Mouse (Mus musculus): ENCODE results near the gene Tjap1. TPM values are rescaled to one million over a fixed set of nuclear protein-coding genes. Genes with fewer than 3 reads are reported as not detected.
A peak's percentile ranks its signal among the peaks of the same experiment; 100 is the strongest.

Tjap1 gene
- total and polyA plus RNA-seq, 3 experiments = 12.9 to 41.2 TPM; not detected in 1

- TF ChIP-seq ETS1 (IDR thresholded peaks at IDR 0.05; ENCODE audit: low read depth, low read length) = 0 out of 2 replicates have a peak, but pooled peaks have one; percentile 48
- TF ChIP-seq MEF2A (IDR thresholded peaks at IDR 0.05; ENCODE audit: extremely low read depth, insufficient replicate concordance, low read depth, low read length, poor library complexity, severe bottlenecking) = no peak
- TF ChIP-seq USF1 (IDR thresholded peaks at IDR 0.05; ENCODE audit: low read depth, low read length) = peak; percentile 56
Observed at GRCm38 (mm10) chr17:46327906-46328534, 45.2 kb upstream of the Tjap1 start, which contains the start of gene Abcc10 (continued).

GRCm38 (mm10) chr17:46327413-46327905, 44.6 kb upstream of the Tjap1 start:
- peak overlapping the region; percentile 66 for H3K27ac ChIP-seq (ENCODE audit: control insufficient read depth, low read depth, low read length)
- peaks cover 4 to 20% of the 10 kb centered on the region in 2 experiments; a peak in 3 of 4 replicates for H3K4me1 ChIP-seq (ENCODE audit: control insufficient read depth in 1 of 2, insufficient read depth in 2 of 2, low read length in 2 of 2)
- no peaks in the 10 kb centered on the region; the same call in 1 of the 2 replicates for H3K79me2 ChIP-seq (ENCODE audit: control insufficient read depth, insufficient read depth, low read length, poor library complexity)
- H3K36me3 ChIP-seq (ENCODE audit: control insufficient read depth in 1 of 2, insufficient read depth in 2 of 2, low read length in 2 of 2) = peaks cover 0 to 18% of the 10 kb centered on the region in 2 experiments; a peak in 2 of 4 replicates
- H3K27me3 ChIP-seq (ENCODE audit: control insufficient read depth in 1 of 2, insufficient read depth in 2 of 2, low read length in 2 of 2) = no peaks in the 10 kb centered on the region
- peak overlapping the region; percentile 60 to 78 for H3K4me3 ChIP-seq (ENCODE audit: control insufficient read depth in 1 of 2, insufficient read depth in 1 of 2, low read depth in 2 of 2, low read length in 2 of 2)
- no peaks in the 10 kb centered on the region for H3K9me3 ChIP-seq (replicated peaks; ENCODE audit: insufficient read depth, low read length)
- H3K9ac ChIP-seq (ENCODE audit: control insufficient read depth, low read depth, low read length, poor library complexity, severe bottlenecking) = peak overlapping the region; percentile 88
- TF ChIP-seq ELF1 (IDR thresholded peaks at IDR 0.05; ENCODE audit: low read depth, low read length) (no peak), POLR2AphosphoS5 (IDR thresholded peaks at IDR 0.05; ENCODE audit: borderline replicate concordance, low read depth, low read length) (0 out of 2 replicates have a peak, but pooled peaks have one; percentile 69), CHD2 (IDR thresholded peaks at IDR 0.05; ENCODE audit: low read length) (no peak), TCF12 (IDR thresholded peaks at IDR 0.05; ENCODE audit: low read depth, low read length) (no peak), POLR2A (IDR thresholded peaks at IDR 0.05; ENCODE audit: control insufficient read depth in 1 of 2, insufficient read depth in 1 of 2, low read depth in 1 of 2, low read length in 2 of 2, poor library complexity in 1 of 2) (peak in 1 of 2 experiments; percentile 96; a peak in 1 of 4 replicates), ZNF384 (IDR thresholded peaks at IDR 0.05; ENCODE audit: low read depth, low read length) (peak; percentile 82)
- DNase-seq (ENCODE audit: low read depth, low spot score) = no peak

GRCm38 (mm10) chr17:46322046-46322823, 39.4 kb upstream of the Tjap1 start:
- TF ChIP-seq RAD21 (IDR thresholded peaks at IDR 0.05; ENCODE audit: low read depth, low read length) = no peak
- H3K4me1 ChIP-seq (ENCODE audit: control insufficient read depth in 1 of 2, insufficient read depth in 2 of 2, low read length in 2 of 2) = peaks cover 0 to 4% of the 10 kb centered on the region in 2 experiments; a peak in 2 of 4 replicates
- DNase-seq (ENCODE audit: low read depth, low spot score) = no peak
- no peaks in the 10 kb centered on the region for H3K9me3 ChIP-seq (replicated peaks; ENCODE audit: insufficient read depth, low read length)
- no peak overlapping the region for H3K9ac ChIP-seq (ENCODE audit: control insufficient read depth, low read depth, low read length, poor library complexity, severe bottlenecking)
- no peaks in the 10 kb centered on the region for H3K79me2 ChIP-seq (ENCODE audit: control insufficient read depth, insufficient read depth, low read length, poor library complexity)
- no peak overlapping the region for H3K27ac ChIP-seq (ENCODE audit: control insufficient read depth, low read depth, low read length)
- H3K27me3 ChIP-seq (ENCODE audit: control insufficient read depth in 1 of 2, insufficient read depth in 2 of 2, low read length in 2 of 2) = no peaks in the 10 kb centered on the region
- peaks cover 0 to 5% of the 10 kb centered on the region in 2 experiments; a peak in 2 of 4 replicates for H3K36me3 ChIP-seq (ENCODE audit: control insufficient read depth in 1 of 2, insufficient read depth in 2 of 2, low read length in 2 of 2)
- no peak overlapping the region for H3K4me3 ChIP-seq (ENCODE audit: control insufficient read depth in 1 of 2, insufficient read depth in 1 of 2, low read depth in 2 of 2, low read length in 2 of 2)

Measured in MEL (cell line).